Mouse (Mus musculus): ENCODE results near the gene Pccb. TPM values are rescaled to one million over a fixed set of nuclear protein-coding genes. Genes with fewer than 3 reads are reported as not detected.

Gene Pccb
- 16.0 and 16.4 TPM in 2 replicates for polyA plus RNA-seq (2012; rRNA removed)

GRCm38 (mm10) chr9:101034448-101035098 lies at the start of gene Pccb:
Gene Pccb, minus strand, starts transcription at chr9:101034898.

DNA sequence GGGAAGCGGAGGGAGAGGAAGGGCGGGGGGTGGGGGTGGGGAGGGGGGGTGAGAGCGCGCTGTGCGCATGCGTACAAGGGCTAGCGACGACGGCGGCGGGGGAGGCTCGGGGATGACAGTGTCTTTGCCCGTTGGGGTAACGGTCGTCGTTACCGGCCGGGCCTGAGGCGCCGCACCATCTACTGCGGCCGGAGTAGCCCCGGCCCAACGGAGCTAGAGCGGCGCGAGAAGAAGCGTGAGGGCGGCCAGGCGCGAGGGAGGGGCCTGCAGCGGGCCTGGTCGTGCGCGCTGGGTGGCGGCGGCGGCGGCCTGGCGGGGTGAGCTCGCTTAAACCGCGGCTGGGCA lies 39.3 kb upstream of the Pccb start, which contains the start of gene Msl2:
TSS of gene Msl2 (plus strand) at position 115 of the 345 bp plus-strand sequence.

Other genes starting within 250 kb of the Pccb start
- gene Msl2, start 39.2 kb upstream of the Pccb start, polyA plus RNA-seq (2012; rRNA removed), result 9.2 and 10.1 TPM in 2 replicates
- 2.3 TPM in 2 replicates for gene Ppp2r3a, start 216.9 kb upstream of the Pccb start, polyA plus RNA-seq (2012; rRNA removed)

Data from liver, embryonic 14 days (tissue).